Mouse (Mus musculus): ENCODE data around the gene Tmem242. TPM values are rescaled to one million over a fixed set of nuclear protein-coding genes. Genes with fewer than 3 reads are reported as not detected.

Gene Tmem242
- total and polyA plus RNA-seq, 3 experiments = 68.9 to 83.1 (median 80.4) TPM

DNA sequence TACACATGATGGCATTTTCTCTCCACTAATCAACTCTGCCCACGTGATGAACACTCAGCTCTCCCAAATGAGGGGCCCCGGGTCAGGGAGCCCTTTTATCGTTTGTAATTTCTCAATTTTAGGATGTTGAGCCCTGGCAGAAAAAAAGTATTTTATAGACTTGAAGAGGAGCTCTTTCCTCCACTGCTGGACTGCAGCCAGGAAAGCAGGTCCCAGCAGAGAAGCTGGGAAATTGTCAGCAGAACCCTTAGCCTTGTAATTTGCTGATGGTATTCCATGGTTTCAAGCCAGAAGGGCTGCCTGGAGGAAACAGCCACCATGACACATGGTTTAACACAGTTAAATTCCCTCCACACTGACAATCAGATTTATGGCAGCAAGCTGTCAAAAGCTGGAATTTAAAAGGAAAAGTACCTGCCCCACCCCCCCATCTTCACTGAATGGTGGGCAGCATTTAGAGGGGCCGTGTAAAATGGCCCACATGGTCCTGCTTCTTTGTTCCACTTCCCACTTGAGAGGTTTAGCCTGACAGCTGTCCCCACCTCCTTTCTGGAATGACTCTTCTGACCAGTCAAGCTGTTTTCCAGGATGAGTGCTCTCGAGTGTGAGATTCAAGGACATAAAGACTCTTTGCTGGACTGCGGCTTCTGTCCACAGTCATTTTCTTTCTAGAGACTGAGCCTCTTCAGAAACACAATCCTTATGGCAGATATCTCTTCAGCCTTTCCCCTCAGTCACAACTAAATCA is 20.1 kb downstream of the Tmem242 start:
- DNase-seq (ENCODE audit: extremely low read depth) = no peak
- Histone ChIP-seq H3K36me3 (replicated peaks in 1 of 2; ENCODE audit: control insufficient read depth in 1 of 2, insufficient read depth in 1 of 2, low read length in 1 of 2) (peaks cover 29 to 85% of the 10 kb centered on the region in 2 experiments), H3K4me3 (replicated peaks in 1 of 3; ENCODE audit: low read depth in 2 of 3, low read length in 2 of 3, poor library complexity in 1 of 3) (no peak overlapping the region), H3K27me3 (replicated peaks) (no peaks in the 10 kb centered on the region), H3K79me2 (replicated peaks; ENCODE audit: control insufficient read depth, extremely low read depth, insufficient read depth, poor library complexity, severe bottlenecking) (no peaks in the 10 kb centered on the region), H3K9ac (ENCODE audit: insufficient read depth, low read depth) (no peak overlapping the region), H3K4me2 (ENCODE audit: insufficient read depth, low read depth, poor library complexity, severe bottlenecking) (no peak overlapping the region), H3K4me1 (ENCODE audit: control insufficient read depth in 1 of 2, insufficient read depth in 2 of 2) (no peaks in the 10 kb centered on the region), H3K27ac (ENCODE audit: insufficient read depth, low read depth) (no peak overlapping the region), H3K9me3 (replicated peaks; ENCODE audit: low read length) (no peaks in the 10 kb centered on the region)
- dilution Hi-C loops (cut with MboI; ENCODE audit: extremely low pct_ligation_motif_present, extremely low pct_unique_long_range_greater_than_20kb, low sequenced_read_pairs) (no loop called here), in situ Hi-C loops (cut with MboI; ENCODE audit: low pct_ligation_motif_present, low pct_unique_long_range_greater_than_20kb, low sequenced_read_pairs) (no loop called here)
- TF ChIP-seq NELFE (IDR thresholded peaks at IDR 0.05; ENCODE audit: low read depth, low read length) (no peak), RAD21 (IDR thresholded peaks at IDR 0.05; ENCODE audit: low read depth, low read length) (no peak), CTCF (conservative IDR thresholded peaks at IDR 0.05 in 1 of 2, IDR thresholded peaks at IDR 0.05 in 1 of 2; ENCODE audit: low read depth in 2 of 2, low read length in 2 of 2) (no peak), RCOR1 (conservative IDR thresholded peaks at IDR 0.05; ENCODE audit: low read depth, low read length) (no peak), E2F4 (IDR thresholded peaks at IDR 0.05; ENCODE audit: insufficient replicate concordance, low read depth, low read length) (no peak), USF1 (IDR thresholded peaks at IDR 0.05; ENCODE audit: low read depth, low read length) (no peak), HCFC1 (IDR thresholded peaks at IDR 0.05; ENCODE audit: low read depth, low read length) (no peak), ZKSCAN1 (IDR thresholded peaks at IDR 0.05; ENCODE audit: borderline replicate concordance, low read depth, low read length) (no peak), ZC3H11A (IDR thresholded peaks at IDR 0.05; ENCODE audit: low read depth, low read length) (no peak)

DNA sequence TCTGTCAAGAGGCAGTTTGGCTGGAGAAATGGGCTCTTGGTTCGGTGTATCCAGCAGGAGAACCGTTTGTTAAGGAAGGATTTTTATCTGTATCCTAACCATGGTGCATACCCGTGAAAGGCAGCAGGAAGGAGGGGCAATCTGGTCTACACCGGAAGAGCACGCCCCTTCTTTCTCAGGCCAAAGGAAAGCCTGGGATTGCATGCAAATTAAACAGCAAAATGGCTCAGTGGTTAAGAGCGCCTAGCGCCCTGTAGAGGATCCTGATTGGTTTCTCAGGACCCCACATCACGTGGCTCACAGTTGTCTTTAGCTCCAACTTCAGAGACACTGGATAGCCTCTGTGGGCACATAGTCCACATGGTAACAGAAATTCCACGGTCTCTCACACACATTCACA is 21.0 kb downstream of the Tmem242 start:
- Histone ChIP-seq H3K27ac (ENCODE audit: insufficient read depth, low read depth) (no peak overlapping the region), H3K36me3 (replicated peaks in 1 of 2; ENCODE audit: control insufficient read depth in 1 of 2, insufficient read depth in 1 of 2, low read length in 1 of 2) (peaks cover 29 to 83% of the 10 kb centered on the region in 2 experiments), H3K4me2 (ENCODE audit: insufficient read depth, low read depth, poor library complexity, severe bottlenecking) (no peak overlapping the region), H3K79me2 (replicated peaks; ENCODE audit: control insufficient read depth, extremely low read depth, insufficient read depth, poor library complexity, severe bottlenecking) (no peaks in the 10 kb centered on the region), H3K9me3 (replicated peaks; ENCODE audit: low read length) (no peaks in the 10 kb centered on the region), H3K27me3 (replicated peaks) (no peaks in the 10 kb centered on the region), H3K9ac (ENCODE audit: insufficient read depth, low read depth) (no peak overlapping the region), H3K4me1 (ENCODE audit: control insufficient read depth in 1 of 2, insufficient read depth in 2 of 2) (no peaks in the 10 kb centered on the region), H3K4me3 (replicated peaks in 1 of 3; ENCODE audit: low read depth in 2 of 3, low read length in 2 of 3, poor library complexity in 1 of 3) (no peak overlapping the region)
- dilution Hi-C loops (cut with MboI; ENCODE audit: extremely low pct_ligation_motif_present, extremely low pct_unique_long_range_greater_than_20kb, low sequenced_read_pairs) = no loop called here
- in situ Hi-C loops (cut with MboI; ENCODE audit: low pct_ligation_motif_present, low pct_unique_long_range_greater_than_20kb, low sequenced_read_pairs) = no loop called here
- TF ChIP-seq SMC3 (IDR thresholded peaks at IDR 0.05; ENCODE audit: low read depth, low read length) (no peak), MAX (IDR thresholded peaks at IDR 0.05; ENCODE audit: low read length) (no peak), ZC3H11A (IDR thresholded peaks at IDR 0.05; ENCODE audit: low read depth, low read length) (no peak), GABPA (IDR thresholded peaks at IDR 0.05; ENCODE audit: insufficient replicate concordance, low read depth, low read length) (no peak), NELFE (IDR thresholded peaks at IDR 0.05; ENCODE audit: low read depth, low read length) (no peak), CTCF (conservative IDR thresholded peaks at IDR 0.05 in 1 of 2, IDR thresholded peaks at IDR 0.05 in 1 of 2; ENCODE audit: low read depth in 2 of 2, low read length in 2 of 2) (no peak), ZKSCAN1 (IDR thresholded peaks at IDR 0.05; ENCODE audit: borderline replicate concordance, low read depth, low read length) (no peak), POLR2AphosphoS2 (IDR thresholded peaks at IDR 0.05; ENCODE audit: low read depth, low read length) (no peak), MYC (IDR thresholded peaks at IDR 0.05; ENCODE audit: low read depth, low read length) (no peak), PAX5 (IDR thresholded peaks at IDR 0.05; ENCODE audit: low read length) (no peak), BHLHE40 (IDR thresholded peaks at IDR 0.05; ENCODE audit: low read depth, low read length) (no peak), ZMIZ1 (IDR thresholded peaks at IDR 0.05; ENCODE audit: low read depth, low read length) (no peak), SIN3A (IDR thresholded peaks at IDR 0.05; ENCODE audit: low read length) (no peak), USF2 (conservative IDR thresholded peaks at IDR 0.05; ENCODE audit: low read depth, low read length) (no peak), MAFK (IDR thresholded peaks at IDR 0.05; ENCODE audit: insufficient replicate concordance, low read length) (no peak)
- no peak for DNase-seq (ENCODE audit: extremely low read depth)
